Mouse (Mus musculus) ES-Bruce4 (cell line): ENCODE results near the gene Ccl22. TPM values are rescaled to one million over a fixed set of nuclear protein-coding genes. Genes with fewer than 3 reads are reported as not detected.

Experiments used
- H3K27ac ChIP-seq: 2 replicates; pipeline ENCODE4 v1.5.1; 2012; ENCODE audit warnings: low read length, inconsistent platforms; ENCODE audit not compliant: insufficient read depth
- H3K27me3 ChIP-seq: 2 replicates; pipeline ENCODE4 v1.6.1; 2012; ENCODE audit warnings: mild to moderate bottlenecking, low read length, inconsistent platforms; ENCODE audit not compliant: control insufficient read depth, poor library complexity, insufficient read depth, severe bottlenecking
- H3K36me3 ChIP-seq: 2 replicates; pipeline ENCODE4 v1.6.1; 2012; ENCODE audit warnings: inconsistent platforms, mild to moderate bottlenecking, low read length, moderate library complexity; ENCODE audit not compliant: control insufficient read depth, poor library complexity, insufficient read depth, severe bottlenecking
- H3K4me1 ChIP-seq: one replicate; pipeline ENCODE4 v1.8.1; 2011; ENCODE audit warnings: low read length; ENCODE audit not compliant: control insufficient read depth, insufficient read depth
- H3K4me3 ChIP-seq: 2 replicates; pipeline ENCODE4 v1.5.1; 2011; ENCODE audit warnings: low read depth, mild to moderate bottlenecking, low read length
- H3K9ac ChIP-seq: 2 replicates; pipeline ENCODE4 v1.6.1; 2012; ENCODE audit warnings: low read depth, mild to moderate bottlenecking, inconsistent platforms; ENCODE audit not compliant: poor library complexity, severe bottlenecking
- H3K9me3 ChIP-seq: replicated peaks from 2 replicates; pipeline ENCODE4 v1.6.1; 2012; ENCODE audit warnings: mild to moderate bottlenecking, low read length, inconsistent platforms; ENCODE audit not compliant: control insufficient read depth, poor library complexity, insufficient read depth, severe bottlenecking
- CTCF ChIP-seq: IDR thresholded peaks from one replicate; pipeline ENCODE4 v1.8.1; 2011; ENCODE audit warnings: low read depth, low read length
- EP300 ChIP-seq: IDR thresholded peaks from 2 replicates; pipeline ENCODE4 v1.6.1; 2011; ENCODE audit warnings: low read depth, low read length; ENCODE audit not compliant: insufficient read depth
- POLR2A ChIP-seq: IDR thresholded peaks from one replicate; pipeline ENCODE4 v1.8.1; 2011; ENCODE audit warnings: low read length; ENCODE audit not compliant: insufficient read depth
- polyA plus RNA-seq: library from polyadenylated mRNA; stranded (reverse); fragments of >200 nt; gene quantifications from 2 replicates; pipeline ENCODE4 v1.2.4, GENCODE M21; 2011; ENCODE audit warnings: low read depth; ENCODE audit not compliant: missing spikeins, insufficient read depth, insufficient read length

The Ccl22 gene
- not detected in 2 replicates for polyA plus RNA-seq

DNA sequence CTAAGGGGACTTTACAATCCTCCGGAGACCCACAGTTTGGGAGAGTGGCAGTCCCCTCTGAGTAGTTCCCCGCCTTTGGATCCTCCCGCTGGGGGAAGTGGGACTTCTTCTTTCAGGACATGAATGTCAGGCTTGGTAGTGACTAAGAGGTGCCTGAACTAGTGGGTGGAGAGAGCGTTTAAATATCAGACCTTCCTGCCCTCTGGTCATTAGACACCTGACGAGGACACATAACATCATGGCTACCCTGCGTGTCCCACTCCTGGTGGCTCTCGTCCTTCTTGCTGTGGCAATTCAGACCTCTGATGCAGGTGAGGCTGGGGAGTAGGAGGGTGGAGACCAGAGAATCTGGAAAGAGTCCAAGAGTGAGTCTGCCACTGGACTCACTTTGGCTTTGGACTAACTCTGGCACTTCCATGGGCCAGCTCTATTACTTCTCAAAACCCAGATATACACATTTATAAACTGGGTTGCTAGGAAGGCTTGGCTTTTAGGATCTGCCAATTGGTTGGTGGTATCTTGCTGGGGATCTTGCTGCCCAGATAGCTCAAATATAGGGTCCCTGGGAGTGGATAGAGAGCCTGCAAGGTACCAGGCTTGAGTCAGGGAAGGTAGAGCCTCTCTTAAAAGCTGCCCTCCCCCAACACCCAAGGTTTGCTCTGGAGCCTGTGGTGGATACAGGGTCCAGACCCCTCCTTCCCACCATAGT, at the start of gene Ccl22:
Ccl22 (plus strand) TSS at position 115 of the 709 bp plus-strand sequence.
- Histone ChIP-seq H3K4me1 (no peaks in the 10 kb centered on the region), H3K9me3 (no peaks in the 10 kb centered on the region), H3K27me3 (no peaks in the 10 kb centered on the region), H3K27ac (no peak within 1 kb of the TSS), H3K36me3 (no peaks in the 10 kb centered on the region), H3K9ac (no peak within 1 kb of the TSS), H3K4me3 (no peak within 1 kb of the TSS)
- no peak for TF ChIP-seq POLR2A
- TF ChIP-seq CTCF: no peak
- TF ChIP-seq EP300: no peak

DNA sequence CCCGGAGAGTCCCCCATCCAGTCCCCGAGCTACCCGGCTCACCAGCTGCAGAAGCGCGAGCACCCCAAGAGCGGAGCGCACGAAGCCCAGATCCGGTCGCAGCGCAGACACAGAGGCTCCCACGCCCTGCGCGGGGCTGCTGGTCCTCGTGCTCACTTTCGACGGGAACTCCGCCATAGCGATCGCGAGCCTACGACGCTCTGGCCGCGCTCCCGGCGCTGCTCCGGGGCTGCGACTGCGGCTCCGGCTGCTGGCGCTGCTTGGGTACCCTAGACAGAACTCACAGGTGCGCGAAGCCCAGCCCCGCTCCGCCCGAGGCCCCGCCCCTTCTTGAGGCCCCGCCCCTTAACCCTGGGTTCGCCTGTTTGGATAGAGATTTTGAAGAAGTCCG, 49.4 kb upstream of the Ccl22 start, which contains the start of gene Pllp:
Pllp (minus strand) TSS at position 285 of the 391 bp plus-strand sequence.
- no peaks in the 10 kb centered on the region for H3K9me3 ChIP-seq
- peak within 1 kb of the TSS; percentile 86 for H3K4me3 ChIP-seq
- peak within 1 kb of the TSS; percentile 71 for H3K9ac ChIP-seq

DNA sequence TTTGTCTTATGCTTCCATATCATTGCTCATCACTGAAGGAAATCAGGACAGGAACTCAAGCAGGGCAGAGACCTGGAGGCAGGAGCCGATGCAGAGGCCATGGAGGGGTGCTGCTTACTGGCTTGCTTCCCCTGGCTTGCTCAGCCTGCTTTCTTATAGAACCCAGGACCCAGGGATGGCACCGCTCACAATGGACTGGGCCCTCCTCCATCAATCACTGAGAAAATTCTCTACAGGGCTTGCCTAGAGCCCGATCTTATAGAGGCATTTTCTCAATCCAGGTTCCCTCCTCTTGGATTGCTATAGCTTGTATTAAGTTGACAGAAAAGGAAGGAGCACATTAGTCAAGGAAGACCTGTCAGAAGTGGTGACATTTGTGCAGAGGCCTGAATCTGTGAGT, 48.8 kb upstream of the Ccl22 start:
- Histone ChIP-seq H3K9ac (no peak overlapping the region), H3K27ac (no peak overlapping the region), H3K4me1 (no peaks in the 10 kb centered on the region), H3K27me3 (peaks cover 10% of the 10 kb centered on the region), H3K9me3 (no peaks in the 10 kb centered on the region), H3K36me3 (no peaks in the 10 kb centered on the region), H3K4me3 (no peak overlapping the region)
- TF ChIP-seq CTCF: no peak
- no peak for TF ChIP-seq EP300
- no peak for TF ChIP-seq POLR2A

More for the DNA sequence above, 49.4 kb upstream of the Ccl22 start, which contains the start of gene Pllp:
- Histone ChIP-seq H3K36me3 (no peaks in the 10 kb centered on the region), H3K27me3 (peaks cover 10% of the 10 kb centered on the region), H3K4me1 (no peaks in the 10 kb centered on the region), H3K27ac (no peak within 1 kb of the TSS)
- no peak for TF ChIP-seq EP300
- TF ChIP-seq POLR2A: no peak
- no peak for TF ChIP-seq CTCF

DNA sequence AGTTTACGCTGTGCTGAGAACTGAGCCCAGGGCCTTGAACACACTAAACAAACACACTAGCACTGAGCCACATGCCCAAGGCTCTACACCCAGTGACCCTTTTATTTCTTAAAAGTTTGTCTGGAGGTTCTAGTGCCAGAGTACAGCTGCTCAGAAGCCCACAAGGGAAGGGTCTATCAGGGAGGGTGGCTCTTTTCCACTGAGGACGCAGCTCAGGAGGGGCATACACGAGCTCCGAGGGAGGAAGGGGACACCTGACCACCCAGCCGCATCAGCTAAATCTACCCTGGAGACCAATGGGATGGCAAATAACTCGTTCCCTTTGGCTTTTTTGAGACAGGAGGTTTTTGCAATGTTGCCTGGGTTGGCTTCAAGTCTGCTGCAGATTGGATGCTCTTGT, 47.4 kb upstream of the Ccl22 start:
- H3K4me1 ChIP-seq: no peaks in the 10 kb centered on the region
- H3K9me3 ChIP-seq: no peaks in the 10 kb centered on the region
- TF ChIP-seq EP300 (no peak), CTCF (no peak), POLR2A (no peak)
- no peaks in the 10 kb centered on the region for H3K36me3 ChIP-seq
- H3K27me3 ChIP-seq: peaks cover 10% of the 10 kb centered on the region
- H3K9ac ChIP-seq: no peak overlapping the region
- no peak overlapping the region for H3K4me3 ChIP-seq
- no peak overlapping the region for H3K27ac ChIP-seq

DNA sequence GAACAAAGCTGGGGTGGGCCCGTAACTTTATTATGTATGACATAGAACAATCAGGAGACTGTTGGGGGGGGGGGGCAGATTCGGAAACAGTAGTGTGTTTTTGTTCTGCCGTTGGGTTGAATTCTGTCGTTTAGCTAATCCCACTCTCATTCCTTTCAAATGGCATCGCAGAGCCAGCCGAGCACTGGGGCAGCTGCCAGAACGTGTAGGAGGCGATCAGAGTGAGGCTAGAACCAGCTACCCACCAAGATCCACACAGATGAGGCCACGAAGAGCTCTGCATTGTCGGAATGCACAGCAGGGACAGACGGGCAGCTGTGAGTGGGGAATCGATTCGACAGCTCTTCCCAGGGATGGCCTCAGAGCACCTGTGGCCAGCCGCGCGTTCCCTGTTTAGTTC, 46.0 kb upstream of the Ccl22 start:
- H3K9ac ChIP-seq: no peak overlapping the region
- H3K27me3 ChIP-seq: peaks cover 4% of the 10 kb centered on the region
- no peaks in the 10 kb centered on the region for H3K4me1 ChIP-seq
- no peaks in the 10 kb centered on the region for H3K36me3 ChIP-seq
- H3K4me3 ChIP-seq: no peak overlapping the region
- H3K9me3 ChIP-seq: no peaks in the 10 kb centered on the region
- no peak for TF ChIP-seq CTCF
- no peak for TF ChIP-seq POLR2A
- TF ChIP-seq EP300: no peak
- no peak overlapping the region for H3K27ac ChIP-seq

DNA sequence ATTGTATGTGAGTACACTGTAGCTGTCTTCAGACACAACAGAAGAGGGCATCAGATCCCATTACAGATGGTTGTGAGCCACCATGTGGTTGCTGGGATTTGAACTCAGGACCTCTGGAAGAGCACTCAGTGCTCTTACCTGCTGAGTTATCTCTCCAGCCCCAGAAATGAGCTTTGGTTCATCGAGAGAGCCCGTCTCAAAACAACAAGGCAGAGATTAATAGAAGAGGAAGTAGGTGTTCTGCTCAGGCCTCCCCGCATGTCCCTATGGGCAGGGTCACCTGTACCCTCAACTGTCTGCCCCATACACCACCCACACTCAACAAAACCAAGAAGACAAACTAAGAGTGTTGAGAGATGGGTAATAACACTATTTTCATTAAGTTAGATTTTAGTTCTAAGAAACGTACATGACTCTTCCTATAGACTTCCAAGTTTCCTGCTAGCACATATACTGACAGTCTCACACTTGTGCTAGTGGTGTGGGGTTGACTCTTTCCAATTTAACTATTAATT, 44.9 kb upstream of the Ccl22 start:
- H3K36me3 ChIP-seq: no peaks in the 10 kb centered on the region
- no peaks in the 10 kb centered on the region for H3K9me3 ChIP-seq
- H3K4me3 ChIP-seq: no peak overlapping the region
- no peak overlapping the region for H3K27ac ChIP-seq
- no peaks in the 10 kb centered on the region for H3K4me1 ChIP-seq
- H3K9ac ChIP-seq: no peak overlapping the region
- H3K27me3 ChIP-seq: peaks cover 2% of the 10 kb centered on the region; the same call in 1 of the 2 replicates
- TF ChIP-seq EP300: no peak
